In the genomic region with DNA sequence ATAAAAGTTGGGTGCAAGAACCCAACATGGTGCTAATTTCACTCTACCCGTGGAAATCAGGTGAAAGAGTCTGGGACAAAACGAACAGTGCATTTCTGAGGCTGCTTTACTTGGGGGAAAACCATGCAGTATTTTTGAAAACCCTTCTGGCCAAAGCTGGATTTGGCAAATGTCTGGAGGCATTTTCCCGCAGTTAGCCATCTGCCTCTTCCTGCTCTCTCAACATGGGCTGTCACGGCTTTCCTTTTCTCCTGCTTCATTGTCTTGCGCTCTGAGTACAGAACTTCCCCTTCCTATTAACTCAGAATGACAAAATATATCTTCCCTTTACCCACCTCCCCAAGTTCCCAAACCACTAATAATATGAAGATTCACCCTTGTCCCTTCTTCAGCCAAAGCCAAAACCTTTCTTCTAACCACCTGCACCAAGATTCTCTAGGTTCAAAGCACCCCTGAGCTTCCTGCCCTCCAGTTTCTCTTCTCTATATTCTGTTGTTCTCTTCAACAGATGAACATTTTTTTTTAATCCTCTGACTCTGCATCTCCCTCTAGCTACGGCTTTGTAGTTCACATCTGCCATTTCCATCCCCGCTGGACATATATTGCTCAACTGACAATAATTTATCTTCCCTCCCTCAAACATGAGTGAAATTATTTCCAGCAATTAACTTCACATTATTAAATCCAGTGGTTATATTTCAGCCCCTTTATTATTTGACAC, we compare ENCODE assay signal across 24 mouse cellular contexts. TPM values are rescaled to one million over a fixed set of nuclear protein-coding genes. Genes with fewer than 3 reads are reported as not detected.
DNase-seq lines count a peak whose midpoint lies in the region; ATAC-seq and TF ChIP-seq lines count a peak whose summit lies in the region.
"Had no signal": no experiment of that assay in that cellular context is flagged by ENCODE, and none has a peak within 500 bp of the region (broad histone marks: within the 10 kb centered on the region; RNA-seq: fewer than 3 reads in every experiment).

No protein-coding gene starts in this region.

- H3K36me3 ChIP-seq in hindbrain, postnatal 0 days (ENCODE audit: insufficient read depth, low read length): no peaks in the 10 kb centered on the region
- H3K36me3 ChIP-seq in hindbrain, embryonic 16.5 days (ENCODE audit: control insufficient read depth, insufficient read depth, low read length): no peaks in the 10 kb centered on the region
- H3K36me3 ChIP-seq in midbrain, postnatal 0 days (ENCODE audit: insufficient read depth, low read length): no peaks in the 10 kb centered on the region
- no peaks in the 10 kb centered on the region for H3K36me3 ChIP-seq in midbrain, embryonic 14.5 days (ENCODE audit: control insufficient read depth, insufficient read depth, low read length)
- H3K36me3 ChIP-seq in hindbrain, embryonic 13.5 days: no peaks in the 10 kb centered on the region
- no peaks in the 10 kb centered on the region for H3K36me3 ChIP-seq in forebrain, embryonic 14.5 days (ENCODE audit: control insufficient read depth, insufficient read depth, low read length)
- H3K36me3 ChIP-seq: hindbrain, embryonic 10.5 days; limb, embryonic 12.5 days; midbrain, embryonic 10.5 days had no signal

- WGBS in hindbrain, postnatal 0 days: 69% methylated on average over 7 of the region's 7 CpGs
- WGBS in hindbrain, embryonic 16.5 days: 66% methylated on average over 7 of the region's 7 CpGs
- 74% methylated on average over 7 of the region's 7 CpGs for WGBS in midbrain, postnatal 0 days
- 76% methylated on average over 7 of the region's 7 CpGs for WGBS in midbrain, embryonic 14.5 days
- 71% methylated on average over 7 of the region's 7 CpGs for WGBS in hindbrain, embryonic 13.5 days
- 85% methylated on average over 7 of the region's 7 CpGs for WGBS in forebrain, embryonic 14.5 days

- peak; percentile 15 for DNase-seq in hindbrain, postnatal 0 days (ENCODE audit: low spot score)
- no peak for DNase-seq in midbrain, postnatal 0 days (ENCODE audit: low spot score)
- DNase-seq in midbrain, embryonic 14.5 days: no peak
- DNase-seq in cerebellum, adult 9-11 months: peak; percentile 82
- DNase-seq in frontal cortex, postnatal 10 days (ENCODE audit: low spot score in 2 of 2): no peak
- DNase-seq in forebrain, embryonic 14.5 days (ENCODE audit: low spot score): no peak
- DNase-seq: adrenal gland, postnatal 25 days; B cell, adult 2 months; gastrocnemius, postnatal 10 days; kidney, postnatal 10 days; lung, postnatal 36 days had no signal

- H3K27ac ChIP-seq in hindbrain, postnatal 0 days: no peak overlapping the region
- no peak overlapping the region for H3K27ac ChIP-seq in hindbrain, embryonic 16.5 days (ENCODE audit: low read depth, low read length)
- no peak overlapping the region for H3K27ac ChIP-seq in midbrain, postnatal 0 days (ENCODE audit: low read depth, low read length)
- no peak overlapping the region for H3K27ac ChIP-seq in midbrain, embryonic 14.5 days (replicated peaks; ENCODE audit: low read depth, low read length)
- H3K27ac ChIP-seq in hindbrain, embryonic 13.5 days: no peak overlapping the region
- no peak overlapping the region for H3K27ac ChIP-seq in forebrain, embryonic 14.5 days (ENCODE audit: low read depth, low read length)
- H3K27ac ChIP-seq: forebrain, embryonic 13.5 days; hindbrain, embryonic 10.5 days; limb, embryonic 12.5 days; liver, embryonic 14.5 days; midbrain, embryonic 10.5 days had no signal

- no peak overlapping the region for H3K4me3 ChIP-seq in hindbrain, postnatal 0 days (ENCODE audit: low read length)
- no peak overlapping the region for H3K4me3 ChIP-seq in hindbrain, embryonic 16.5 days (ENCODE audit: low read length)
- H3K4me3 ChIP-seq in midbrain, postnatal 0 days (ENCODE audit: low read depth, low read length): no peak overlapping the region
- no peak overlapping the region for H3K4me3 ChIP-seq in midbrain, embryonic 14.5 days (replicated peaks; ENCODE audit: low read depth, low read length)
- no peak overlapping the region for H3K4me3 ChIP-seq in hindbrain, embryonic 13.5 days
- no peak overlapping the region for H3K4me3 ChIP-seq in forebrain, embryonic 14.5 days (ENCODE audit: low read depth, low read length)
- H3K4me3 ChIP-seq: forebrain, embryonic 13.5 days; hindbrain, embryonic 10.5 days; limb, embryonic 12.5 days; midbrain, embryonic 10.5 days had no signal

- H3K27me3 ChIP-seq in hindbrain, postnatal 0 days (ENCODE audit: insufficient read depth, low read length): no peaks in the 10 kb centered on the region
- H3K27me3 ChIP-seq in hindbrain, embryonic 16.5 days (replicated peaks; ENCODE audit: control insufficient read depth, insufficient read depth, low read length): no peaks in the 10 kb centered on the region
- H3K27me3 ChIP-seq in midbrain, postnatal 0 days (ENCODE audit: insufficient read depth, low read length): no peaks in the 10 kb centered on the region
- H3K27me3 ChIP-seq in midbrain, embryonic 14.5 days (ENCODE audit: control insufficient read depth, insufficient read depth, low read length): no peaks in the 10 kb centered on the region
- no peaks in the 10 kb centered on the region for H3K27me3 ChIP-seq in hindbrain, embryonic 13.5 days
- H3K27me3 ChIP-seq in forebrain, embryonic 14.5 days (replicated peaks; ENCODE audit: control insufficient read depth, insufficient read depth, low read length): no peaks in the 10 kb centered on the region
- H3K27me3 ChIP-seq: forebrain, embryonic 13.5 days; limb, embryonic 12.5 days had no signal

- H3K4me1 ChIP-seq in hindbrain, postnatal 0 days (ENCODE audit: insufficient read depth, low read length): no peaks in the 10 kb centered on the region
- H3K4me1 ChIP-seq in hindbrain, embryonic 16.5 days (ENCODE audit: control insufficient read depth, insufficient read depth, low read depth, low read length): no peaks in the 10 kb centered on the region
- no peaks in the 10 kb centered on the region for H3K4me1 ChIP-seq in midbrain, postnatal 0 days (ENCODE audit: insufficient read depth, low read length)
- no peaks in the 10 kb centered on the region for H3K4me1 ChIP-seq in midbrain, embryonic 14.5 days (ENCODE audit: control insufficient read depth, insufficient read depth, low read length)
- H3K4me1 ChIP-seq in hindbrain, embryonic 13.5 days (replicated peaks): no peaks in the 10 kb centered on the region
- H3K4me1 ChIP-seq in forebrain, embryonic 14.5 days (ENCODE audit: control insufficient read depth, insufficient read depth, low read length): no peaks in the 10 kb centered on the region
- H3K4me1 ChIP-seq: forebrain, embryonic 13.5 days; limb, embryonic 12.5 days; midbrain, embryonic 10.5 days had no signal

- no peak for ATAC-seq in hindbrain, postnatal 0 days
- no peak for ATAC-seq in hindbrain, embryonic 16.5 days
- no peak for ATAC-seq in midbrain, postnatal 0 days (ENCODE audit: low FRiP score)
- no peak for ATAC-seq in midbrain, embryonic 14.5 days (ENCODE audit: low FRiP score, low TSS enrichment)
- no peak for ATAC-seq in hindbrain, embryonic 13.5 days (ENCODE audit: low FRiP score)
- no peak for ATAC-seq in forebrain, embryonic 14.5 days
- ATAC-seq: forebrain, embryonic 13.5 days; intestine, embryonic 16.5 days had no signal

- no peak overlapping the region for H3K4me2 ChIP-seq in hindbrain, postnatal 0 days (ENCODE audit: low read depth, low read length)
- H3K4me2 ChIP-seq in hindbrain, embryonic 16.5 days (ENCODE audit: low read length): no peak overlapping the region
- H3K4me2 ChIP-seq in midbrain, postnatal 0 days (ENCODE audit: low read depth, low read length, poor library complexity, severe bottlenecking): no peak overlapping the region
- H3K4me2 ChIP-seq in midbrain, embryonic 14.5 days (ENCODE audit: low read length): no peak overlapping the region
- H3K4me2 ChIP-seq in hindbrain, embryonic 13.5 days: no peak overlapping the region
- no peak overlapping the region for H3K4me2 ChIP-seq in forebrain, embryonic 14.5 days (ENCODE audit: low read length)
- H3K4me2 ChIP-seq: forebrain, embryonic 13.5 days; limb, embryonic 12.5 days had no signal

- no peaks in the 10 kb centered on the region for H3K9me3 ChIP-seq in hindbrain, postnatal 0 days (ENCODE audit: low read length)
- no peaks in the 10 kb centered on the region for H3K9me3 ChIP-seq in hindbrain, embryonic 16.5 days (ENCODE audit: control insufficient read depth, low read length)
- H3K9me3 ChIP-seq in midbrain, postnatal 0 days (ENCODE audit: low read length): no peaks in the 10 kb centered on the region
- no peaks in the 10 kb centered on the region for H3K9me3 ChIP-seq in midbrain, embryonic 14.5 days (ENCODE audit: control insufficient read depth, low read length)
- H3K9me3 ChIP-seq in hindbrain, embryonic 13.5 days: no peaks in the 10 kb centered on the region
- no peaks in the 10 kb centered on the region for H3K9me3 ChIP-seq in forebrain, embryonic 14.5 days (replicated peaks; ENCODE audit: control insufficient read depth, low read length)
- H3K9me3 ChIP-seq: forebrain, embryonic 13.5 days; hindbrain, embryonic 10.5 days; limb, embryonic 12.5 days; midbrain, embryonic 10.5 days had no signal

- no peak overlapping the region for H3K9ac ChIP-seq in hindbrain, postnatal 0 days (replicated peaks; ENCODE audit: low read length)
- no peak overlapping the region for H3K9ac ChIP-seq in hindbrain, embryonic 16.5 days (ENCODE audit: low read depth, low read length)
- H3K9ac ChIP-seq in midbrain, postnatal 0 days (replicated peaks; ENCODE audit: low read length, poor library complexity, severe bottlenecking): no peak overlapping the region
- no peak overlapping the region for H3K9ac ChIP-seq in midbrain, embryonic 14.5 days (replicated peaks; ENCODE audit: low read length)
- no peak overlapping the region for H3K9ac ChIP-seq in hindbrain, embryonic 13.5 days
- H3K9ac ChIP-seq in forebrain, embryonic 14.5 days (ENCODE audit: low read length): no peak overlapping the region
- H3K9ac ChIP-seq: forebrain, embryonic 13.5 days; limb, embryonic 12.5 days; liver, embryonic 14.5 days had no signal

- TF ChIP-seq CTCF in hindbrain, postnatal 0 days (IDR thresholded peaks at IDR 0.05; ENCODE audit: low read depth): peak; percentile 24; the same call in 1 of the 2 replicates
- peak; percentile 35 for TF ChIP-seq CTCF in midbrain, postnatal 0 days (IDR thresholded peaks at IDR 0.05)

RNA-seq across cellular contexts. Expression of gene 4930583I09Rik, which starts 57.5 kb away (rescaled TPM):
- total RNA-seq in hindbrain, postnatal 0 days (2014; rRNA removed): not detected in 2 replicates
- polyA plus RNA-seq in hindbrain, postnatal 0 days (2015; fragmentation: Nextera tagmentation; extraction: Ambion mirVana): not detected in 2 replicates
- not detected in 2 replicates for polyA plus RNA-seq in hindbrain, embryonic 16.5 days (2015; fragmentation: Nextera tagmentation; extraction: Ambion mirVana)
- total RNA-seq in midbrain, postnatal 0 days (2014; rRNA removed): not detected in 2 replicates
- not detected in 2 replicates for polyA plus RNA-seq in midbrain, postnatal 0 days (2015; fragmentation: Nextera tagmentation; extraction: Ambion mirVana)
- not detected in 2 replicates for polyA plus RNA-seq in midbrain, embryonic 14.5 days (2014; fragmentation: Nextera tagmentation; extraction: Ambion mirVana)
- not detected in 2 replicates for polyA plus RNA-seq in hindbrain, embryonic 13.5 days (2015; fragmentation: Nextera tagmentation; extraction: Ambion mirVana)
- not detected in 2 replicates for polyA plus RNA-seq in forebrain, embryonic 14.5 days (2014; fragmentation: Nextera tagmentation; extraction: Ambion mirVana)
- total RNA-seq: adrenal gland, postnatal 25 days; gastrocnemius, postnatal 10 days; heart, adult 8-10 months; layer of hippocampus, adult 8-10 months had no signal
- polyA plus RNA-seq: forebrain, embryonic 13.5 days; heart, embryonic 16.5 days; hindbrain, embryonic 10.5 days; intestine, embryonic 16.5 days; limb, embryonic 12.5 days; liver, embryonic 14.5 days; midbrain, embryonic 10.5 days; neural tube, embryonic 14.5 days; urinary bladder, adult 2 months had no signal

Comparison
In these comparisons a context has a peak if more than half of its experiments do, and no peak if none do; other contexts are left out.
1. DNase-seq: peak in hindbrain, postnatal 0 days (single experiment) and cerebellum, adult 9-11 months (single experiment); none in midbrain, postnatal 0 days (single experiment), midbrain, embryonic 14.5 days (single experiment), frontal cortex, postnatal 10 days (0 of 2) and forebrain, embryonic 14.5 days (single experiment).